Mouse (Mus musculus): ENCODE measurements around the gene Tmem179b. TPM values are rescaled to one million over a fixed set of nuclear protein-coding genes. Genes with fewer than 3 reads are reported as not detected.
"Not testable (repeated sequence)": the region's sequence is repeated elsewhere in the genome, so short reads cannot be mapped to it uniquely, and the experiment has no call there.

The Tmem179b gene
- polyA plus RNA-seq, 1 experiment from 2014 or later: 60.9 TPM

GRCm38 (mm10) chr19:8741243-8741869, 32.9 kb downstream of the Tmem179b start, which contains the start of gene Stx5a:
Gene Stx5a (plus strand): TSS chr19:8741413.
- peak within 1 kb of the TSS; percentile 99 for H3K27ac ChIP-seq (ENCODE audit: low read length)
- under 1% methylated on average over 36 of the region's 36 CpGs for WGBS
- H3K4me3 ChIP-seq (ENCODE audit: low read length): peak within 1 kb of the TSS; percentile 100
- no peaks in the 10 kb centered on the region for H3K27me3 ChIP-seq (ENCODE audit: control insufficient read depth, insufficient read depth, low read length)
- H3K9ac ChIP-seq (ENCODE audit: low read length): peak within 1 kb of the TSS; percentile 96
- H3K36me3 ChIP-seq (ENCODE audit: control insufficient read depth, insufficient read depth): peaks cover 49% of the 10 kb centered on the region
- ATAC-seq (replicated peaks; ENCODE audit: extremely low read depth, insufficient read depth, low FRiP score): peak; percentile 95
- peak within 1 kb of the TSS; percentile 100 for H3K4me2 ChIP-seq (ENCODE audit: low read depth, low read length)
- no peaks in the 10 kb centered on the region for H3K9me3 ChIP-seq (replicated peaks; ENCODE audit: control insufficient read depth, low read length)
- peaks cover 21% of the 10 kb centered on the region for H3K4me1 ChIP-seq (ENCODE audit: control insufficient read depth, insufficient read depth, low read length)

- 65% methylated on average over 14 of the region's 14 CpGs for WGBS
- Histone ChIP-seq H3K4me2 (ENCODE audit: low read depth, low read length) (peak within 1 kb of the TSS; percentile 60), H3K4me1 (ENCODE audit: control insufficient read depth, insufficient read depth, low read length) (peaks cover 23% of the 10 kb centered on the region), H3K9ac (ENCODE audit: low read length) (peak within 1 kb of the TSS; percentile 87), H3K9me3 (replicated peaks; ENCODE audit: control insufficient read depth, low read length) (no peaks in the 10 kb centered on the region), H3K36me3 (ENCODE audit: control insufficient read depth, insufficient read depth) (peaks cover 45% of the 10 kb centered on the region), H3K27ac (ENCODE audit: low read length) (peak within 1 kb of the TSS; percentile 99), H3K27me3 (ENCODE audit: control insufficient read depth, insufficient read depth, low read length) (no peaks in the 10 kb centered on the region), H3K4me3 (ENCODE audit: low read length) (peak within 1 kb of the TSS; percentile 100)
- no peak for ATAC-seq (replicated peaks; ENCODE audit: extremely low read depth, insufficient read depth, low FRiP score)
Observed at GRCm38 (mm10) chr19:8740603-8741002, 33.7 kb downstream of the Tmem179b start, which contains the start of gene 1700092M07Rik. Gene 1700092M07Rik (plus strand): TSS chr19:8740718.

- WGBS: 87% methylated on average over 6 of the region's 6 CpGs
Observed at GRCm38 (mm10) chr19:8739646-8740045, 34.6 kb downstream of the Tmem179b start.

GRCm38 (mm10) chr19:8738911-8739310, 35.4 kb downstream of the Tmem179b start:
- Histone ChIP-seq H3K4me1 (ENCODE audit: control insufficient read depth, insufficient read depth, low read length) (peaks cover 25% of the 10 kb centered on the region), H3K27me3 (ENCODE audit: control insufficient read depth, insufficient read depth, low read length) (no peaks in the 10 kb centered on the region), H3K9ac (ENCODE audit: low read length) (no peak overlapping the region), H3K36me3 (ENCODE audit: control insufficient read depth, insufficient read depth) (peaks cover 32% of the 10 kb centered on the region), H3K4me2 (ENCODE audit: low read depth, low read length) (no peak overlapping the region), H3K27ac (ENCODE audit: low read length) (no peak overlapping the region), H3K4me3 (ENCODE audit: low read length) (no peak overlapping the region), H3K9me3 (replicated peaks; ENCODE audit: control insufficient read depth, low read length) (no peaks in the 10 kb centered on the region)
- no peak for ATAC-seq (replicated peaks; ENCODE audit: extremely low read depth, insufficient read depth, low FRiP score)
- 90% methylated on average over 7 of the region's 7 CpGs for WGBS

More at GRCm38 (mm10) chr19:8739646-8740045, 34.6 kb downstream of the Tmem179b start:
- H3K4me2 ChIP-seq (ENCODE audit: low read depth, low read length): no peak overlapping the region
- no peaks in the 10 kb centered on the region for H3K27me3 ChIP-seq (ENCODE audit: control insufficient read depth, insufficient read depth, low read length)
- H3K4me1 ChIP-seq (ENCODE audit: control insufficient read depth, insufficient read depth, low read length): peaks cover 25% of the 10 kb centered on the region
- H3K9ac ChIP-seq (ENCODE audit: low read length): no peak overlapping the region
- no peak for ATAC-seq (replicated peaks; ENCODE audit: extremely low read depth, insufficient read depth, low FRiP score)
- no peak overlapping the region for H3K27ac ChIP-seq (ENCODE audit: low read length)
- peaks cover 35% of the 10 kb centered on the region for H3K36me3 ChIP-seq (ENCODE audit: control insufficient read depth, insufficient read depth)
- H3K4me3 ChIP-seq (ENCODE audit: low read length): no peak overlapping the region
- H3K9me3 ChIP-seq (replicated peaks; ENCODE audit: control insufficient read depth, low read length): no peaks in the 10 kb centered on the region

- Histone ChIP-seq H3K4me3 (ENCODE audit: low read length) (peak overlapping the region; percentile 62), H3K27me3 (ENCODE audit: control insufficient read depth, insufficient read depth, low read length) (no peaks in the 10 kb centered on the region), H3K4me2 (ENCODE audit: low read depth, low read length) (peak overlapping the region; percentile 96), H3K9me3 (replicated peaks; ENCODE audit: control insufficient read depth, low read length) (no peaks in the 10 kb centered on the region), H3K36me3 (ENCODE audit: control insufficient read depth, insufficient read depth) (peaks cover 27% of the 10 kb centered on the region), H3K4me1 (ENCODE audit: control insufficient read depth, insufficient read depth, low read length) (peaks cover 15% of the 10 kb centered on the region), H3K9ac (ENCODE audit: low read length) (peak overlapping the region; percentile 88), H3K27ac (ENCODE audit: low read length) (no peak overlapping the region)
- peak; percentile 43 for ATAC-seq (replicated peaks; ENCODE audit: extremely low read depth, insufficient read depth, low FRiP score)
- WGBS: 1% methylated on average over 11 of the region's 11 CpGs
Observed at GRCm38 (mm10) chr19:8736160-8736467, 38.2 kb downstream of the Tmem179b start.

- Histone ChIP-seq H3K9me3 (replicated peaks; ENCODE audit: control insufficient read depth, low read length) (no peaks in the 10 kb centered on the region), H3K4me2 (ENCODE audit: low read depth, low read length) (peak within 1 kb of the TSS; percentile 96), H3K36me3 (ENCODE audit: control insufficient read depth, insufficient read depth) (peaks cover 26% of the 10 kb centered on the region), H3K4me1 (ENCODE audit: control insufficient read depth, insufficient read depth, low read length) (peaks cover 10% of the 10 kb centered on the region), H3K27me3 (ENCODE audit: control insufficient read depth, insufficient read depth, low read length) (no peaks in the 10 kb centered on the region), H3K9ac (ENCODE audit: low read length) (peak within 1 kb of the TSS; percentile 88), H3K4me3 (ENCODE audit: low read length) (peak within 1 kb of the TSS; percentile 62), H3K27ac (ENCODE audit: low read length) (peak within 1 kb of the TSS; percentile 71)
- peak; percentile 90 for ATAC-seq (replicated peaks; ENCODE audit: extremely low read depth, insufficient read depth, low FRiP score)
- 0% methylated on average over 32 of the region's 32 CpGs for WGBS
Observed at GRCm38 (mm10) chr19:8735389-8736159, 38.7 kb downstream of the Tmem179b start, which contains the start of gene Wdr74. Gene Wdr74 (plus strand): TSS chr19:8735827.

- Histone ChIP-seq H3K4me2 (ENCODE audit: low read depth, low read length) (no peak overlapping the region), H3K4me1 (ENCODE audit: control insufficient read depth, insufficient read depth, low read length) (peaks cover 8% of the 10 kb centered on the region), H3K27ac (ENCODE audit: low read length) (no peak overlapping the region), H3K36me3 (ENCODE audit: control insufficient read depth, insufficient read depth) (peaks cover 14% of the 10 kb centered on the region), H3K4me3 (ENCODE audit: low read length) (no peak overlapping the region), H3K9me3 (replicated peaks; ENCODE audit: control insufficient read depth, low read length) (no peaks in the 10 kb centered on the region), H3K27me3 (ENCODE audit: control insufficient read depth, insufficient read depth, low read length) (no peaks in the 10 kb centered on the region), H3K9ac (ENCODE audit: low read length) (no peak overlapping the region)
- 49% methylated on average over 3 of the region's 3 CpGs for WGBS
- ATAC-seq (replicated peaks; ENCODE audit: extremely low read depth, insufficient read depth, low FRiP score): no peak
Observed at GRCm38 (mm10) chr19:8734334-8734733, 39.9 kb downstream of the Tmem179b start.

- not testable (repeated sequence) for H3K9ac ChIP-seq (ENCODE audit: low read length); H3K4me2 ChIP-seq (ENCODE audit: low read depth, low read length); ATAC-seq (replicated peaks; ENCODE audit: extremely low read depth, insufficient read depth, low FRiP score); H3K27ac ChIP-seq (ENCODE audit: low read length); H3K27me3 ChIP-seq (ENCODE audit: control insufficient read depth, insufficient read depth, low read length); H3K9me3 ChIP-seq (replicated peaks; ENCODE audit: control insufficient read depth, low read length); H3K4me3 ChIP-seq (ENCODE audit: low read length)
- peaks cover 17% of the 10 kb centered on the region for H3K4me1 ChIP-seq (ENCODE audit: control insufficient read depth, insufficient read depth, low read length)
- 37% methylated on average over 3 of the region's 3 CpGs for WGBS
- H3K36me3 ChIP-seq (ENCODE audit: control insufficient read depth, insufficient read depth): peaks cover 27% of the 10 kb centered on the region
Observed at GRCm38 (mm10) chr19:8728335-8729099, 45.8 kb downstream of the Tmem179b start.
